Comparison of ENCODE assay signal across 17 mouse cellular contexts in the genomic region with DNA sequence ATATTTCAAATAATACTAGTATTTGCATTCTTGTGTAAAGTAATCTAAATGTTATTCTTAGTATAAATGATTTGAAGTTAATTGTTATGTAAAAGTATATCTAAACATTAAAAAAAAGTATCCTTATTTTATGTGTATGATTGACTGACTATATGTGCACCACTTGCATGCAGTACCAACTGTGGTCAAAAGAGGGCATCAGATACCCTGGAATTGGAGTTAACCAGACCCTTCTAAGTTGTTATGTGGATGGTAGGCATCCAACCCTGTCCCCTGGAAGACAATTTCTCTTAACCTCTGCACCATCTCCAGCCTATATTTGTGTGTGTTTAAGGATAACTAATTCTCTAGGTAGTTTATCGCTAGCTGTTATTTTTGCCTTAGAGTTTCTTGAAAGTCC.
DNase-seq lines count a peak whose midpoint lies in the region; ATAC-seq and TF ChIP-seq lines count a peak whose summit lies in the region.
"Had no signal": no experiment of that assay in that cellular context is flagged by ENCODE, and none has a peak within 500 bp of the region (broad histone marks: within the 10 kb centered on the region; RNA-seq: fewer than 3 reads in every experiment).

No protein-coding gene starts in this region.

- WGBS in liver, postnatal 0 days (ENCODE audit: insufficient replicate concordance), result 91% methylated on average over 1 of the region's 1 CpGs
- WGBS in liver, embryonic 11.5 days, result 98% methylated on average over 1 of the region's 1 CpGs

- TF ChIP-seq POLR2A in brain, embryonic 14.5 days (IDR thresholded peaks at IDR 0.05; ENCODE audit: borderline replicate concordance, extremely low read depth, insufficient read depth, insufficient read length, poor library complexity, severe bottlenecking), result no peak

- no peak for TF ChIP-seq EP300 in liver, postnatal 0 days (IDR thresholded peaks at IDR 0.05; ENCODE audit: low read depth)

- H3K27me3 ChIP-seq in liver, postnatal 0 days (ENCODE audit: insufficient read depth, low read length), result no peaks in the 10 kb centered on the region
- no peaks in the 10 kb centered on the region for H3K27me3 ChIP-seq in liver, embryonic 11.5 days (replicated peaks; ENCODE audit: control insufficient read depth, insufficient read depth, low read length)
- H3K27me3 ChIP-seq: forebrain, embryonic 12.5 days; limb, embryonic 13.5 days; liver, embryonic 15.5 days; neural tube, embryonic 13.5 days had no signal

- no peaks in the 10 kb centered on the region for H3K36me3 ChIP-seq in liver, postnatal 0 days (replicated peaks; ENCODE audit: insufficient read depth, low read length)
- H3K36me3 ChIP-seq in liver, embryonic 11.5 days (ENCODE audit: control insufficient read depth, insufficient read depth, low read length), result no peaks in the 10 kb centered on the region
- H3K36me3 ChIP-seq: forebrain, embryonic 12.5 days; limb, embryonic 13.5 days; liver, embryonic 15.5 days had no signal

- TF ChIP-seq CTCF in liver, postnatal 0 days (IDR thresholded peaks at IDR 0.05; ENCODE audit: low read depth), result peak; percentile 21; the same call in 1 of the 2 replicates
- peak; percentile 37; the same call in 1 of the 2 replicates for TF ChIP-seq CTCF in brain, embryonic 14.5 days (IDR thresholded peaks at IDR 0.05; ENCODE audit: borderline replicate concordance, extremely low read depth, insufficient read depth, insufficient read length)

- H3K4me2 ChIP-seq in liver, postnatal 0 days (ENCODE audit: low read depth, low read length), result no peak overlapping the region
- H3K4me2 ChIP-seq in liver, embryonic 11.5 days, result no peak overlapping the region
- H3K4me2 ChIP-seq: forebrain, embryonic 12.5 days; limb, embryonic 13.5 days; liver, embryonic 15.5 days; neural tube, embryonic 13.5 days had no signal

- no peaks in the 10 kb centered on the region for H3K4me1 ChIP-seq in liver, postnatal 0 days (ENCODE audit: insufficient read depth)
- no peaks in the 10 kb centered on the region for H3K4me1 ChIP-seq in liver, embryonic 11.5 days (replicated peaks; ENCODE audit: control insufficient read depth, insufficient read depth, low read length)
- H3K4me1 ChIP-seq: forebrain, embryonic 12.5 days; limb, embryonic 13.5 days; liver, embryonic 15.5 days; neural tube, embryonic 13.5 days had no signal

- H3K4me3 ChIP-seq in liver, postnatal 0 days (ENCODE audit: low read depth, low read length), result no peak overlapping the region
- H3K4me3 ChIP-seq in liver, embryonic 11.5 days (ENCODE audit: low read depth, low read length), result no peak overlapping the region
- H3K4me3 ChIP-seq: forebrain, embryonic 12.5 days; limb, embryonic 13.5 days; liver, embryonic 15.5 days; neural tube, embryonic 13.5 days had no signal

- DNase-seq in heart, adult 11 months, result peak; percentile 14
- no peak for DNase-seq in heart, adult 18-20 months
- no peak for DNase-seq in liver, postnatal 0 days
- DNase-seq in liver, embryonic 11.5 days (ENCODE audit: low spot score), result no peak
- peak; percentile 57 for DNase-seq in ES-CJ7 (ENCODE audit: low read depth, low spot score)
- DNase-seq in brain, embryonic 14.5 days (ENCODE audit: low read depth), result no peak
- no peak for DNase-seq in neural tube, embryonic 10.5 days (ENCODE audit: extremely low spot score, low spot score)
- DNase-seq: adrenal gland, postnatal 36 days; cerebellum, adult 9-10 months; kidney, postnatal 10 days; layer of hippocampus, adult 9-11 months; lung, postnatal 14 days; right cerebral cortex, postnatal 4 days had no signal

- no peak overlapping the region for H3K9ac ChIP-seq in liver, postnatal 0 days (replicated peaks)
- no peak overlapping the region for H3K9ac ChIP-seq in liver, embryonic 11.5 days (ENCODE audit: low read depth, low read length)
- H3K9ac ChIP-seq: forebrain, embryonic 12.5 days; limb, embryonic 13.5 days; liver, embryonic 15.5 days; neural tube, embryonic 13.5 days had no signal

- no peak overlapping the region for H3K27ac ChIP-seq in liver, postnatal 0 days (ENCODE audit: low read depth)
- H3K27ac ChIP-seq in liver, embryonic 11.5 days (ENCODE audit: low read depth, low read length), result no peak overlapping the region
- H3K27ac ChIP-seq: forebrain, embryonic 12.5 days; limb, embryonic 13.5 days; liver, embryonic 15.5 days; neural tube, embryonic 13.5 days had no signal

- peaks cover 5% of the 10 kb centered on the region for H3K9me3 ChIP-seq in liver, postnatal 0 days (ENCODE audit: low read length)
- H3K9me3 ChIP-seq in liver, embryonic 11.5 days (ENCODE audit: control insufficient read depth, low read length), result peaks cover 5% of the 10 kb centered on the region; the same call in 1 of the 2 replicates

- ATAC-seq in liver, postnatal 0 days, result no peak
- ATAC-seq in liver, embryonic 11.5 days (replicated peaks; ENCODE audit: low FRiP score), result no peak

Comparison
In these comparisons a context has a peak if more than half of its experiments do, and no peak if none do; other contexts are left out.
1. DNase-seq: peak in heart, adult 11 months (single experiment) and ES-CJ7 (single experiment); none in heart, adult 18-20 months (0 of 2), liver, postnatal 0 days (single experiment), liver, embryonic 11.5 days (single experiment), brain, embryonic 14.5 days (single experiment) and neural tube, embryonic 10.5 days (single experiment).